Mouse (Mus musculus): ENCODE measurements around the gene Grm4. TPM values are rescaled to one million over a fixed set of nuclear protein-coding genes. Genes with fewer than 3 reads are reported as not detected.
A peak's percentile ranks its signal among the peaks of the same experiment; 100 is the strongest.

Grm4 gene
- polyA plus RNA-seq, 1 experiment from 2014 or later: 1.3 TPM

GRCm38 (mm10) chr17:27511865-27512618 is 9.2 kb downstream of the Grm4 start:
- no peaks in the 10 kb centered on the region for H3K36me3 ChIP-seq (ENCODE audit: control insufficient read depth, insufficient read depth, low read length)
- no peak overlapping the region for H3K27ac ChIP-seq (ENCODE audit: low read depth, low read length)
- peak overlapping the region; percentile 97 for H3K4me2 ChIP-seq (ENCODE audit: low read depth, low read length, severe bottlenecking)
- H3K27me3 ChIP-seq (ENCODE audit: control insufficient read depth, insufficient read depth, low read length): peaks cover 54% of the 10 kb centered on the region
- WGBS: under 1% methylated on average over 54 of the region's 64 CpGs
- ATAC-seq (replicated peaks; ENCODE audit: low FRiP score) (peak; percentile 30), DNase-seq (ENCODE audit: low spot score) (peak; percentile 67)
- peak overlapping the region; percentile 58 for H3K4me3 ChIP-seq (ENCODE audit: low read depth, low read length)
- H3K9ac ChIP-seq (ENCODE audit: low read length): peak overlapping the region; percentile 64
- H3K9me3 ChIP-seq (ENCODE audit: control insufficient read depth, low read length): no peaks in the 10 kb centered on the region
- peaks cover 20% of the 10 kb centered on the region for H3K4me1 ChIP-seq (replicated peaks; ENCODE audit: control insufficient read depth, insufficient read depth, low read length)

- H3K4me1 ChIP-seq (replicated peaks; ENCODE audit: control insufficient read depth, insufficient read depth, low read length): peaks cover 20% of the 10 kb centered on the region
- DNase-seq (ENCODE audit: low spot score): no peak
- no peak overlapping the region for H3K4me3 ChIP-seq (ENCODE audit: low read depth, low read length)
- no peaks in the 10 kb centered on the region for H3K36me3 ChIP-seq (ENCODE audit: control insufficient read depth, insufficient read depth, low read length)
- 93% methylated on average over 7 of the region's 7 CpGs for WGBS
- no peak overlapping the region for H3K4me2 ChIP-seq (ENCODE audit: low read depth, low read length, severe bottlenecking)
- no peak overlapping the region for H3K27ac ChIP-seq (ENCODE audit: low read depth, low read length)
- ATAC-seq (replicated peaks; ENCODE audit: low FRiP score): no peak
- no peaks in the 10 kb centered on the region for H3K9me3 ChIP-seq (ENCODE audit: control insufficient read depth, low read length)
- peaks cover 54% of the 10 kb centered on the region for H3K27me3 ChIP-seq (ENCODE audit: control insufficient read depth, insufficient read depth, low read length)
- H3K9ac ChIP-seq (ENCODE audit: low read length): no peak overlapping the region
These were observed 10.0 kb downstream of the Grm4 start for GRCm38 (mm10) chr17:27511125-27511735.

DNA sequence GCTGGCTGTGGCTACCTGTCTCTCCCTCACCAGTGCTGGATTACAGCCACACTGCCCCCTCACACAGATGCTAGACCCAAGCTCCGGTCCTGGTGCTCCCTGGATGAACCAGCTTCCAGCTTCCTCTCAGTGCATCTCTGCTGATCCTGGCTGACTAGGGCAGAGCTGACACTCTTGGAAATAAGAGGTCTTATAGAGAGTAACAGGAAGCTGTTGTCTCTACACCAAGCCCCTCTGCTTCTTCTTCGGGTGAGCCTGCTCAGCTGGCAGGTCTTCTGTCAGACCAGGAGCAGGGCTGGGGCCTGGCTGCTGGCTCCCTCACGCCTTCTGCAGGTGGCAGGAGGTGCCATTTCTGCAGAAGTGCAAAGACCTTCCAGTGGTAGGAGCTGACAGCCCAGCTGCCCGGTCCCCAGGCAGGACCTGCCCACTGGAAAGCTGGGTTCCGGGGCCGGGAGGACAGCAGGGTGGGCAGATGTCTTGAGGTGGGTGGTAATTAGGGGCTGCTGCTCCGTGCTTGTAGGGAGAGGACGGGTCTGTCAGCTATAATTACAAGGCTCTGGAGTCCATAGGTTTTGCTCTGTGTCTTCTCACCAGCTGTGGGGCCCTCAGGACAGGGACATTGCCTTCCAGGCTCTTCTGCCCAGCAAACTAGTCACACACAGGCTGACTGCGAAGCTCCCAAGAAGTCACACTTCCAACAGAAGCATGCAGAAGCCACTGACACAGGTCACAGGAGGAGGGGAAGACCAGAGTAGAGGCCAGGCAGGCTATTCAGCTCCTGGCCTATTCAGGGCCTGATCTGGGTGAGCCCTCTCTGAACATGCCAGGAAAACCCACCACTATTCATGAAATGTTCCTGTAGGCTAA is 10.7 kb downstream of the Grm4 start:
- ATAC-seq (replicated peaks; ENCODE audit: low FRiP score) (no peak), DNase-seq (ENCODE audit: low spot score) (no peak)
- WGBS: 54% methylated on average over 9 of the region's 9 CpGs
- H3K4me1 ChIP-seq (replicated peaks; ENCODE audit: control insufficient read depth, insufficient read depth, low read length): peaks cover 25% of the 10 kb centered on the region
- H3K27ac ChIP-seq (ENCODE audit: low read depth, low read length): no peak overlapping the region
- no peak overlapping the region for H3K4me3 ChIP-seq (ENCODE audit: low read depth, low read length)
- no peaks in the 10 kb centered on the region for H3K9me3 ChIP-seq (ENCODE audit: control insufficient read depth, low read length)
- no peak overlapping the region for H3K9ac ChIP-seq (ENCODE audit: low read length)
- no peaks in the 10 kb centered on the region for H3K36me3 ChIP-seq (ENCODE audit: control insufficient read depth, insufficient read depth, low read length)
- H3K27me3 ChIP-seq (ENCODE audit: control insufficient read depth, insufficient read depth, low read length): peaks cover 54% of the 10 kb centered on the region
- H3K4me2 ChIP-seq (ENCODE audit: low read depth, low read length, severe bottlenecking): no peak overlapping the region

DNA sequence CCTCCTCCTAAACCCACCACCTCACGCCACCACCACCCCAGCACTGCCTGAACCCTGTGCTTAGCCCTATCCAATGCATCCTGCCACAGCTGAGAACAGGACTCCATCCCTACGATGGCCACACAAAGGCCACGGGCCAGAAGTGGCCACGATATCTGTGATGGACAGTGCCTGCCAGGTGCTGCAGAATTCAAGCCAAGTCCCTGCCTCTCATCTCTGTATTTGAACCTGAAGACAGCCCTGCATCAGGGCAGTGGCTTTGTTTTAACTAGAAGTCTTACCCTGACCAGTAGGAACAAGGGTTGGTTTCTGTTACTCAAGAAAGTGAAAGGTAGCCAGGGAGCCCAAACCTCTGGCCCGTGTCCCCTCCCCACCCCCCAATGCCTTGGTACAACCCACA is 12.1 kb downstream of the Grm4 start:
- Histone ChIP-seq H3K4me2 (ENCODE audit: low read depth, low read length, severe bottlenecking) (no peak overlapping the region), H3K27ac (ENCODE audit: low read depth, low read length) (no peak overlapping the region), H3K36me3 (ENCODE audit: control insufficient read depth, insufficient read depth, low read length) (no peaks in the 10 kb centered on the region), H3K9me3 (ENCODE audit: control insufficient read depth, low read length) (no peaks in the 10 kb centered on the region), H3K9ac (ENCODE audit: low read length) (no peak overlapping the region), H3K4me1 (replicated peaks; ENCODE audit: control insufficient read depth, insufficient read depth, low read length) (peaks cover 29% of the 10 kb centered on the region), H3K27me3 (ENCODE audit: control insufficient read depth, insufficient read depth, low read length) (peaks cover 42% of the 10 kb centered on the region), H3K4me3 (ENCODE audit: low read depth, low read length) (no peak overlapping the region)
- 77% methylated on average over 5 of the region's 5 CpGs for WGBS
- no peak for DNase-seq (ENCODE audit: low spot score)
- ATAC-seq (replicated peaks; ENCODE audit: low FRiP score): no peak

DNA sequence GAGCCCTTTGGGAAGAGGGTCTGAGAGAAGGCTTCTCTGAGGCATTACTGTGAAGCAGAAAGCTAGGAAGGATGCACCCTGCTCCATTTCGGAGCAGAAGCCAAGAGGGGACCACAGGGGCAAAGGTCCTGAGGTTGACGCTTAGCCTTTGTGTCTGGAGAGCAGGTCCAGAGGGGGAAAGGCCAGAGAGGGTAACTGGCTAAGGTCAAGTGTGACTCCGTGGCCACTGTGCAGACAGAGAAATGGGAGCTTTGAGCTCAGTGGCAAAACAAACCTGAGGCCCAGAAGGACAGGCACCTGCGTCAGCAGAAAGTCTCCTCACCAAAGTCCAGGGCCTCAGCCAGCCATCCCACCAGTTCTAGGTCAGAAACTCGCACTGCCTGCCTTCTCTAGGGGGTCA is 12.7 kb downstream of the Grm4 start:
- Histone ChIP-seq H3K27me3 (ENCODE audit: control insufficient read depth, insufficient read depth, low read length) (peaks cover 37% of the 10 kb centered on the region), H3K4me1 (replicated peaks; ENCODE audit: control insufficient read depth, insufficient read depth, low read length) (peaks cover 25% of the 10 kb centered on the region), H3K9ac (ENCODE audit: low read length) (no peak overlapping the region), H3K27ac (ENCODE audit: low read depth, low read length) (no peak overlapping the region), H3K4me3 (ENCODE audit: low read depth, low read length) (no peak overlapping the region), H3K36me3 (ENCODE audit: control insufficient read depth, insufficient read depth, low read length) (no peaks in the 10 kb centered on the region), H3K9me3 (ENCODE audit: control insufficient read depth, low read length) (no peaks in the 10 kb centered on the region), H3K4me2 (ENCODE audit: low read depth, low read length, severe bottlenecking) (no peak overlapping the region)
- 75% methylated on average over 5 of the region's 5 CpGs for WGBS
- DNase-seq (ENCODE audit: low spot score) (no peak), ATAC-seq (replicated peaks; ENCODE audit: low FRiP score) (no peak)

DNA sequence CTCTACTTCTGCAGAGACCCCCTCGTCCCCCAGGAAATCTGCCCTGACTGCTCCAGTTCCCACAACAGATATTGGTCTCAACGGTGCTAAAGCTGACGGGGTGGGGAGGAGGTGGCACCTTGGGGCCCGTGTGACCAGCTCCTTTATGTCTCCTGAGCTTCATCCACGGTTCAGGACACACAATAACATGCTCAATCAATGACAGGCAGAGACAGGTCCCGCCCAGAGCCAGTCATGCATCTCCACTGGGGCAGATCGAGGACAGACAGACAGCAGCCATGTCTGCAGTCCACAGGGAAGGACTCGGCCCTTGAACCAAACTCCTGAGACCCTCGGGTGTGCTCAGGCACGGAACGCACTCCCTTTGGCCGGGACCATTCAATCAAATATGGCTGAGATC is 13.2 kb downstream of the Grm4 start:
- no peak overlapping the region for H3K4me3 ChIP-seq (ENCODE audit: low read depth, low read length)
- peaks cover 32% of the 10 kb centered on the region for H3K27me3 ChIP-seq (ENCODE audit: control insufficient read depth, insufficient read depth, low read length)
- H3K4me1 ChIP-seq (replicated peaks; ENCODE audit: control insufficient read depth, insufficient read depth, low read length): peaks cover 21% of the 10 kb centered on the region
- ATAC-seq (replicated peaks; ENCODE audit: low FRiP score) (no peak), DNase-seq (ENCODE audit: low spot score) (no peak)
- H3K9me3 ChIP-seq (ENCODE audit: control insufficient read depth, low read length): no peaks in the 10 kb centered on the region
- H3K4me2 ChIP-seq (ENCODE audit: low read depth, low read length, severe bottlenecking): no peak overlapping the region
- 74% methylated on average over 12 of the region's 12 CpGs for WGBS
- no peak overlapping the region for H3K9ac ChIP-seq (ENCODE audit: low read length)
- no peaks in the 10 kb centered on the region for H3K36me3 ChIP-seq (ENCODE audit: control insufficient read depth, insufficient read depth, low read length)
- no peak overlapping the region for H3K27ac ChIP-seq (ENCODE audit: low read depth, low read length)

DNA sequence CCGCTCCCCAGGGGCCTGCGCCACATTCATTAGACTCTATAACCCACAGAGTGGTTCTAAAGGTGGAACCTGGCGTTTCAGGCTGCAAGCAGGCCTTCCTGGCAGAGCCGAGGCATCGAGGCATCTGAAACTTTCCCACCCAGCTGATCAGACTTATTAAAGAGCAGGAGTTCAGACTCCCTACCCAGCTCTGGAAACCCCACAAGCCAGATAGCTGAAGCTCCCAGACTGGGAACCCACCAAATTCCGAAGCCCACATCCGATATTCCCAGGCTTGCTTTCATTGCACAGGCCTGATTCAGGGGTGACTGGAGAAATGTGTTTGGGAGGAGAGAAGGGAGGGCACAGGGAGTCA is 13.6 kb downstream of the Grm4 start:
- H3K36me3 ChIP-seq (ENCODE audit: control insufficient read depth, insufficient read depth, low read length): no peaks in the 10 kb centered on the region
- WGBS: 85% methylated on average over 7 of the region's 7 CpGs
- peaks cover 18% of the 10 kb centered on the region for H3K4me1 ChIP-seq (replicated peaks; ENCODE audit: control insufficient read depth, insufficient read depth, low read length)
- H3K27me3 ChIP-seq (ENCODE audit: control insufficient read depth, insufficient read depth, low read length): peaks cover 28% of the 10 kb centered on the region
- ATAC-seq (replicated peaks; ENCODE audit: low FRiP score) (no peak), DNase-seq (ENCODE audit: low spot score) (no peak)
- no peak overlapping the region for H3K4me2 ChIP-seq (ENCODE audit: low read depth, low read length, severe bottlenecking)
- H3K9ac ChIP-seq (ENCODE audit: low read length): no peak overlapping the region
- no peaks in the 10 kb centered on the region for H3K9me3 ChIP-seq (ENCODE audit: control insufficient read depth, low read length)
- H3K4me3 ChIP-seq (ENCODE audit: low read depth, low read length): no peak overlapping the region
- H3K27ac ChIP-seq (ENCODE audit: low read depth, low read length): no peak overlapping the region

GRCm38 (mm10) chr17:27506871-27507590 is 14.2 kb downstream of the Grm4 start:
- no peak overlapping the region for H3K4me2 ChIP-seq (ENCODE audit: low read depth, low read length, severe bottlenecking)
- 83% methylated on average over 7 of the region's 7 CpGs for WGBS
- no peak overlapping the region for H3K4me3 ChIP-seq (ENCODE audit: low read depth, low read length)
- H3K4me1 ChIP-seq (replicated peaks; ENCODE audit: control insufficient read depth, insufficient read depth, low read length): peaks cover 20% of the 10 kb centered on the region
- H3K9ac ChIP-seq (ENCODE audit: low read length): no peak overlapping the region
- no peaks in the 10 kb centered on the region for H3K9me3 ChIP-seq (ENCODE audit: control insufficient read depth, low read length)
- H3K36me3 ChIP-seq (ENCODE audit: control insufficient read depth, insufficient read depth, low read length): no peaks in the 10 kb centered on the region
- no peak for ATAC-seq (replicated peaks; ENCODE audit: low FRiP score)
- no peak overlapping the region for H3K27ac ChIP-seq (ENCODE audit: low read depth, low read length)
- DNase-seq (ENCODE audit: low spot score): no peak
- H3K27me3 ChIP-seq (ENCODE audit: control insufficient read depth, insufficient read depth, low read length): peaks cover 23% of the 10 kb centered on the region
